Mouse (Mus musculus): ENCODE measurements around the gene Olfr834. TPM values are rescaled to one million over a fixed set of nuclear protein-coding genes. Genes with fewer than 3 reads are reported as not detected.

Olfr834 gene
- polyA plus RNA-seq (2017; shearing (Covaris generic)): not detected

- no peak for ATAC-seq
Measured at GRCm38 (mm10) chr9:18987690-18988089, at the start of gene Olfr834. Olfr834 (plus strand) TSS chr9:18987990.

- ATAC-seq: no peak
Measured at GRCm38 (mm10) chr9:18962021-18962420, 25.8 kb upstream of the Olfr834 start.

GRCm38 (mm10) chr9:19032435-19032834, 44.6 kb downstream of the Olfr834 start, which contains the start of gene Olfr835:
Olfr835 (plus strand) TSS chr9:19032735.
- ATAC-seq: no peak

Other genes starting within 250 kb of the Olfr834 start
- under 1 TPM in 1 of 2 experiments, not detected in 1; 0.21 TPM for gene Olfr24, start 224.0 kb upstream of the Olfr834 start, polyA plus RNA-seq (2017; shearing (Covaris generic))
- not detected for gene Olfr828, start 168.5 kb upstream of the Olfr834 start, polyA plus RNA-seq (2017; shearing (Covaris generic))
- not detected for gene Olfr829, start 133.1 kb upstream of the Olfr834 start, polyA plus RNA-seq (2017; shearing (Covaris generic))
- not detected for gene Olfr830, start 113.3 kb upstream of the Olfr834 start, polyA plus RNA-seq (2017; shearing (Covaris generic))
- not detected for gene Olfr832, start 50.9 kb upstream of the Olfr834 start, polyA plus RNA-seq (2017; shearing (Covaris generic))
- not detected for gene Olfr835, start 44.7 kb downstream of the Olfr834 start, polyA plus RNA-seq (2017; shearing (Covaris generic))
- not detected for gene Olfr836, start 132.4 kb downstream of the Olfr834 start, polyA plus RNA-seq (2017; shearing (Covaris generic))
- gene Olfr837, start 148.3 kb downstream of the Olfr834 start, polyA plus RNA-seq (2017; shearing (Covaris generic)): under 1 TPM in 1 of 2 experiments, not detected in 1; 0.32 TPM
- gene Olfr839-ps1, start 189.3 kb downstream of the Olfr834 start, polyA plus RNA-seq (2017; shearing (Covaris generic)): under 1 TPM in 1 of 2 experiments, not detected in 1; 0.04 TPM